Mouse (Mus musculus) bone marrow macrophage, adult 2 months (primary cell): ENCODE measurements at regions not wholly inside any gene's neighbourhood (a gene's known extent, or its start where the extent isn't known, plus 50 kb on each side); places are given as distances from the start of the nearest gene placed in this dataset.

ENCODE experiments used
- CTCF ChIP-seq: IDR thresholded peaks from 2 replicates; pipeline ENCODE4 v1.5.1; 2012; ENCODE audit warnings: low read depth, mild to moderate bottlenecking, low read length, moderate library complexity
- POLR2A ChIP-seq: IDR thresholded peaks from 2 replicates; pipeline ENCODE4 v1.6.1; 2012; ENCODE audit warnings: mild to moderate bottlenecking, low read depth, low read length, borderline replicate concordance

DNA sequence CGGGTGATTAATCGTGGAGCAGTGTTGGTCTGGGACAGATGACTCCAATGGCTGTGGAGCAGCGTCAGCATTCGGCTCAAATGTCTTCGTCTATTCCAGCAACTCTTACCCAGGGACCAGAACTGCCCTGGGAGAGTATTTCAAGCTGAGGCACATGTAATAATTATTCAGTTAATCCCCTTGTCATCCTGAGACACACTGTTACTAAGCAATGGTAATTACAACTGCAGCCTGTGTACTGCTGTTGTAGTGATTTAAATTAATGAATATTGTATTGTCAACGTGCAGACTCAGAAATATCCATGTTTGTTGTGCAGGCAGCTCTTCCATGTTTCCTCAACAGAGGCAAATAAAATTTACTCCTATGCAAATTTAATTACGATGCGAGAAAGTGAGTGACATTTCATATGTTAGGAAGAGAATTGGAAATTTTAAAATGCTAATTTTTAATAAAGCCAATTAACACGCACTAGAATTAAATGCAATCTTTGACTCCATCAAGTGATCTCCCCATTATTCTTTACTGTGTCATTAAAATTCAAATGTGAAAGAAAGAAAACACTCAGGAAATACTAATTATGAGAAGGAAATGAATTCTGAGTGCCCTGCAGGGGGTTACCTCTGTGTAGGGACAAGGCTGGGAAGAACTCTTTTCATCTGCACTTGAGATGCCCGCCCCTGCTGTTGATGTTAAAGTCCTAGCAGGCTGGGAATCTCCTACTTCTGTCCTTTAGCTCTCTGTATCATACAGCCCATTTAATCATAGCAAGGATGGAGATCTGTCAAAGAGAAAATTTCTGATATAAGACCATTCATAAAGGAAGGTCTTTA is 218.7 kb upstream of the Slc16a7 start:
- TF ChIP-seq CTCF (no peak), POLR2A (no peak)
